Mouse (Mus musculus): Measurements from ENCODE around the gene Fam92b. TPM values are rescaled to one million over a fixed set of nuclear protein-coding genes. Genes with fewer than 3 reads are reported as not detected.

Gene Fam92b
- polyA plus RNA-seq, 1 experiment = not detected

GRCm38 (mm10) chr8:120144652-120145301, 32.5 kb downstream of the Fam92b start:
- no peaks in the 10 kb centered on the region for H3K36me3 ChIP-seq (ENCODE audit: control insufficient read depth)
- H3K4me3 ChIP-seq (replicated peaks) = no peak overlapping the region
- no peaks in the 10 kb centered on the region for H3K27me3 ChIP-seq (ENCODE audit: control insufficient read depth)
- no peak for TF ChIP-seq GATA1 (IDR thresholded peaks at IDR 0.05; ENCODE audit: low read length)
- TF ChIP-seq TAL1 (IDR thresholded peaks at IDR 0.05; ENCODE audit: low read length) = no peak
- no peaks in the 10 kb centered on the region for H3K4me1 ChIP-seq (ENCODE audit: control insufficient read depth)
- H3K9me3 ChIP-seq (ENCODE audit: control insufficient read depth, low read length) = no peaks in the 10 kb centered on the region

GRCm38 (mm10) chr8:120143911-120144651, 33.2 kb downstream of the Fam92b start:
- no peak for TF ChIP-seq TAL1 (IDR thresholded peaks at IDR 0.05; ENCODE audit: low read length)
- TF ChIP-seq GATA1 (IDR thresholded peaks at IDR 0.05; ENCODE audit: low read length) = no peak
- H3K36me3 ChIP-seq (ENCODE audit: control insufficient read depth) = no peaks in the 10 kb centered on the region

GRCm38 (mm10) chr8:120140769-120141168, 36.5 kb downstream of the Fam92b start:
- no peaks in the 10 kb centered on the region for H3K4me1 ChIP-seq (ENCODE audit: control insufficient read depth)
- H3K9me3 ChIP-seq (ENCODE audit: control insufficient read depth, low read length) = no peaks in the 10 kb centered on the region
- TF ChIP-seq GATA1 (IDR thresholded peaks at IDR 0.05; ENCODE audit: low read length) (no peak), TAL1 (IDR thresholded peaks at IDR 0.05; ENCODE audit: low read length) (no peak)
- H3K4me3 ChIP-seq (replicated peaks) = no peak overlapping the region
- H3K36me3 ChIP-seq (ENCODE audit: control insufficient read depth) = no peaks in the 10 kb centered on the region
- H3K27me3 ChIP-seq (ENCODE audit: control insufficient read depth) = peaks cover 2% of the 10 kb centered on the region; the same call in 1 of the 2 replicates

More at GRCm38 (mm10) chr8:120143911-120144651, 33.2 kb downstream of the Fam92b start:
- no peaks in the 10 kb centered on the region for H3K9me3 ChIP-seq (ENCODE audit: control insufficient read depth, low read length)
- H3K4me1 ChIP-seq (ENCODE audit: control insufficient read depth) = no peaks in the 10 kb centered on the region
- H3K27me3 ChIP-seq (ENCODE audit: control insufficient read depth) = no peaks in the 10 kb centered on the region
- no peak overlapping the region for H3K4me3 ChIP-seq (replicated peaks)

- TF ChIP-seq TAL1 (IDR thresholded peaks at IDR 0.05; ENCODE audit: low read length) = no peak
- TF ChIP-seq GATA1 (IDR thresholded peaks at IDR 0.05; ENCODE audit: low read length) = no peak
- H3K4me1 ChIP-seq (ENCODE audit: control insufficient read depth) = no peaks in the 10 kb centered on the region
- no peaks in the 10 kb centered on the region for H3K36me3 ChIP-seq (ENCODE audit: control insufficient read depth)
Observed at GRCm38 (mm10) chr8:120138958-120139357, 38.3 kb downstream of the Fam92b start.

GRCm38 (mm10) chr8:120136618-120137017, 40.6 kb downstream of the Fam92b start:
- no peak for TF ChIP-seq TAL1 (IDR thresholded peaks at IDR 0.05; ENCODE audit: low read length)
- no peak for TF ChIP-seq GATA1 (IDR thresholded peaks at IDR 0.05; ENCODE audit: low read length)
- H3K27me3 ChIP-seq (ENCODE audit: control insufficient read depth) = peaks cover 3% of the 10 kb centered on the region; the same call in 1 of the 2 replicates

More at GRCm38 (mm10) chr8:120138958-120139357, 38.3 kb downstream of the Fam92b start:
- Histone ChIP-seq H3K9me3 (ENCODE audit: control insufficient read depth, low read length) (no peaks in the 10 kb centered on the region), H3K27me3 (ENCODE audit: control insufficient read depth) (peaks cover 3% of the 10 kb centered on the region; the same call in 1 of the 2 replicates), H3K4me3 (replicated peaks) (no peak overlapping the region)

GRCm38 (mm10) chr8:120135687-120136086, 41.6 kb downstream of the Fam92b start:
- H3K4me1 ChIP-seq (ENCODE audit: control insufficient read depth) = no peaks in the 10 kb centered on the region
- H3K36me3 ChIP-seq (ENCODE audit: control insufficient read depth) = no peaks in the 10 kb centered on the region
- H3K27me3 ChIP-seq (ENCODE audit: control insufficient read depth) = peaks cover 3% of the 10 kb centered on the region; the same call in 1 of the 2 replicates
- H3K9me3 ChIP-seq (ENCODE audit: control insufficient read depth, low read length) = no peaks in the 10 kb centered on the region
- TF ChIP-seq GATA1 (IDR thresholded peaks at IDR 0.05; ENCODE audit: low read length) (no peak), TAL1 (IDR thresholded peaks at IDR 0.05; ENCODE audit: low read length) (no peak)
- H3K4me3 ChIP-seq (replicated peaks) = no peak overlapping the region

More at GRCm38 (mm10) chr8:120136618-120137017, 40.6 kb downstream of the Fam92b start:
- Histone ChIP-seq H3K4me1 (ENCODE audit: control insufficient read depth) (no peaks in the 10 kb centered on the region), H3K9me3 (ENCODE audit: control insufficient read depth, low read length) (no peaks in the 10 kb centered on the region), H3K36me3 (ENCODE audit: control insufficient read depth) (no peaks in the 10 kb centered on the region), H3K4me3 (replicated peaks) (no peak overlapping the region)

GRCm38 (mm10) chr8:120133169-120133568, 44.1 kb downstream of the Fam92b start:
- Histone ChIP-seq H3K36me3 (ENCODE audit: control insufficient read depth) (no peaks in the 10 kb centered on the region), H3K9me3 (ENCODE audit: control insufficient read depth, low read length) (0 out of 2 replicates have a peak, but pooled peaks cover 2% of the 10 kb centered on the region), H3K4me3 (replicated peaks) (no peak overlapping the region), H3K4me1 (ENCODE audit: control insufficient read depth) (no peaks in the 10 kb centered on the region), H3K27me3 (ENCODE audit: control insufficient read depth) (peaks cover 3% of the 10 kb centered on the region; the same call in 1 of the 2 replicates)
- no peak for TF ChIP-seq TAL1 (IDR thresholded peaks at IDR 0.05; ENCODE audit: low read length)
- TF ChIP-seq GATA1 (IDR thresholded peaks at IDR 0.05; ENCODE audit: low read length) = no peak

- no peak overlapping the region for H3K4me3 ChIP-seq (replicated peaks)
- H3K36me3 ChIP-seq (ENCODE audit: control insufficient read depth) = no peaks in the 10 kb centered on the region
- H3K27me3 ChIP-seq (ENCODE audit: control insufficient read depth) = peaks cover 18% of the 10 kb centered on the region
- H3K4me1 ChIP-seq (ENCODE audit: control insufficient read depth) = no peaks in the 10 kb centered on the region
- TF ChIP-seq GATA1 (IDR thresholded peaks at IDR 0.05; ENCODE audit: low read length) = no peak
- no peak for TF ChIP-seq TAL1 (IDR thresholded peaks at IDR 0.05; ENCODE audit: low read length)
- 0 out of 2 replicates have a peak, but pooled peaks cover 2% of the 10 kb centered on the region for H3K9me3 ChIP-seq (ENCODE audit: control insufficient read depth, low read length)
Observed at GRCm38 (mm10) chr8:120131158-120131557, 46.1 kb downstream of the Fam92b start.

- H3K4me3 ChIP-seq (replicated peaks) = no peak overlapping the region
- no peak for TF ChIP-seq GATA1 (IDR thresholded peaks at IDR 0.05; ENCODE audit: low read length)
- no peak for TF ChIP-seq TAL1 (IDR thresholded peaks at IDR 0.05; ENCODE audit: low read length)
- 0 out of 2 replicates have a peak, but pooled peaks cover 2% of the 10 kb centered on the region for H3K9me3 ChIP-seq (ENCODE audit: control insufficient read depth, low read length)
- no peaks in the 10 kb centered on the region for H3K36me3 ChIP-seq (ENCODE audit: control insufficient read depth)
- no peaks in the 10 kb centered on the region for H3K4me1 ChIP-seq (ENCODE audit: control insufficient read depth)
- peaks cover 18% of the 10 kb centered on the region for H3K27me3 ChIP-seq (ENCODE audit: control insufficient read depth)
Observed at GRCm38 (mm10) chr8:120129547-120129946, 47.7 kb downstream of the Fam92b start.

Data from erythroblast, embryonic 14.5 days (primary cell).